8 mouse cellular contexts compared by ENCODE assay signal in the genomic region with DNA sequence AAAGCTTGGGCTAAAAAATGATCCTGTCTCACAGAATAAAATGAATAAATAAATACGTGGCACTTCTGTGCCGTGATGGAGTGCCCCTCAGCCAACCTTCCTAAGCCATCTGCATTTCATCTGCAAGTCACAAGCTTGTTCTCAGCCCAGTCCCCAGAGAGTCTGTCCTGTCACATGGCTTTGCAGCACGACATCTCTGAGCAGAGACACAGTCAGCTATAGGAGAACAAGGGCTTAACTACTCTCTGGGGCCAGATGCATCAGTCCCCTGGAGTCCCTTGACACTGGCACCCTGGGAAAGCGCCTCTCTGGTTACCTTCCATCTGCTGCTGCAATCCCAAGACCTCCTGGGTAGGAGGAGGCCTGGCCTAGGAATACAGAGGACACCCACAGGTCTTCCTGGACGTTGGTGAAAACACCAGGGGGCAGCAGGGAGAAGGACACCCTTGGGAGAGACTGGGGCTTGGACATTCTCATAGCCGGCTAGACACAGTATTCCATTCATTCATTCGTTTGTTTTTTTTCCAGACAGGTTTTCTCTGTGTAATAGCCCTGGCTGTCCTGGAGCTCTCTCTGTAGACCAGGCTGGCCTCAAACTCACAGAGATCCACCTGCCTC. TPM values are rescaled to one million over a fixed set of nuclear protein-coding genes. Genes with fewer than 3 reads are reported as not detected.
DNase-seq lines count a peak whose midpoint lies in the region; TF ChIP-seq lines count a peak whose summit lies in the region.

No protein-coding gene starts in this region.

- TF ChIP-seq POLR2A in cerebellum, adult 2 months (IDR thresholded peaks at IDR 0.05; ENCODE audit: borderline replicate concordance, insufficient read depth, low read length) = no peak
- TF ChIP-seq POLR2A in small intestine, adult 2 months (IDR thresholded peaks at IDR 0.05; ENCODE audit: low read depth, low read length) = no peak

- no peak for DNase-seq in cerebellum, adult 2 months
- no peak for DNase-seq in cerebellum, adult 18-20 months
- DNase-seq in right cerebral cortex, postnatal 14 days = peak; percentile 51
- no peak for DNase-seq in right cerebral cortex, postnatal 36 days (ENCODE audit: low spot score in 2 of 2)
- peak; percentile 80 for DNase-seq in heart, postnatal 4 days
- no peak for DNase-seq in cerebellum, adult 11 months
- DNase-seq in layer of hippocampus, postnatal 14 days (ENCODE audit: low spot score in 2 of 2) = no peak

- H3K27me3 ChIP-seq in cerebellum, adult 2 months (ENCODE audit: control insufficient read depth, insufficient read depth, low read length) = no peaks in the 10 kb centered on the region
- H3K27me3 ChIP-seq in small intestine, adult 2 months (ENCODE audit: control insufficient read depth, insufficient read depth, low read length) = no peaks in the 10 kb centered on the region

- H3K27ac ChIP-seq in cerebellum, adult 2 months (ENCODE audit: insufficient read depth, low read length) = no peak overlapping the region
- H3K27ac ChIP-seq in small intestine, adult 2 months (ENCODE audit: insufficient read depth, low read depth, low read length) = no peak overlapping the region

- TF ChIP-seq CTCF in cerebellum, adult 2 months (IDR thresholded peaks at IDR 0.05; ENCODE audit: borderline replicate concordance, insufficient read depth, low read depth, low read length) = 0 out of 2 replicates have a peak, but pooled peaks have one; percentile 11
- TF ChIP-seq CTCF in small intestine, adult 2 months (IDR thresholded peaks at IDR 0.05; ENCODE audit: extremely low read depth, insufficient read length, insufficient replicate concordance, low read depth, low read length) = peak; percentile 40; the same call in 1 of the 2 replicates

- 70% methylated on average over 7 of the region's 7 CpGs for WGBS in cerebellum, adult 2 months
- 59% methylated on average over 7 of the region's 7 CpGs for WGBS in small intestine, adult 2 months

- H3K4me1 ChIP-seq in cerebellum, adult 2 months (ENCODE audit: control insufficient read depth, insufficient read depth, low read length) = no peaks in the 10 kb centered on the region; the same call in 1 of the 2 replicates
- H3K4me1 ChIP-seq in small intestine, adult 2 months (ENCODE audit: control insufficient read depth, insufficient read depth, insufficient read length, low read length) = peaks cover 4% of the 10 kb centered on the region; the same call in 1 of the 2 replicates

- H3K36me3 ChIP-seq in small intestine, adult 2 months (ENCODE audit: control insufficient read depth, insufficient read depth, low read length) = no peaks in the 10 kb centered on the region

- H3K4me3 ChIP-seq in cerebellum, adult 2 months (replicated peaks; ENCODE audit: insufficient read depth, low read depth, low read length) = no peak overlapping the region
- no peak overlapping the region for H3K4me3 ChIP-seq in small intestine, adult 2 months (ENCODE audit: low read depth, low read length)

RNA-seq across cellular contexts. Expression of gene Abcc4, which starts 3.9 kb away (rescaled TPM):
- polyA plus RNA-seq in cerebellum, adult 2 months (2012; rRNA removed) = 4.5 and 5.4 TPM in 2 replicates
- total RNA-seq in heart, postnatal 4 days (2021) = 1 to 10 TPM; 2.9 to 3.1 TPM
- polyA plus RNA-seq in small intestine, adult 2 months (2012; rRNA removed) = 0.84 and 1.3 TPM in 2 replicates
- total RNA-seq in layer of hippocampus, postnatal 14 days (2021) = 10 to 100 TPM in 1 of 2 experiments, 1 to 10 TPM in 1; 8.8 to 10.3 TPM

Comparison
In these comparisons a context has a peak if more than half of its experiments do, and no peak if none do; other contexts are left out.
1. DNase-seq: peak in right cerebral cortex, postnatal 14 days (single experiment) and heart, postnatal 4 days (single experiment); none in cerebellum, adult 2 months (0 of 2), cerebellum, adult 18-20 months (0 of 2), right cerebral cortex, postnatal 36 days (0 of 2), cerebellum, adult 11 months (single experiment) and layer of hippocampus, postnatal 14 days (0 of 2).